Mouse (Mus musculus) T-helper 1 cell (primary cell): ENCODE results near the gene Man2a2.
"Not testable (repeated sequence)": the region's sequence is repeated elsewhere in the genome, so short reads cannot be mapped to it uniquely, and the experiment has no call there.

ENCODE experiments used
- in situ Hi-C: fragments of 300-600 bp; cut with MboI, MseI; formaldehyde crosslinking; loops from one replicate; pipeline ENCODE4 v1.15.1; 2025; ENCODE audit warnings: high pct_unique_total_duplicates

Gene Man2a2

GRCm38 (mm10) chr7:80339793-80340628 is 31.2 kb downstream of the Man2a2 start:
- in situ Hi-C loops = loop anchor here (5.0 kb wide), 1 partner anchor 37 kb away; no protein-coding TSS in a partner anchor

DNA sequence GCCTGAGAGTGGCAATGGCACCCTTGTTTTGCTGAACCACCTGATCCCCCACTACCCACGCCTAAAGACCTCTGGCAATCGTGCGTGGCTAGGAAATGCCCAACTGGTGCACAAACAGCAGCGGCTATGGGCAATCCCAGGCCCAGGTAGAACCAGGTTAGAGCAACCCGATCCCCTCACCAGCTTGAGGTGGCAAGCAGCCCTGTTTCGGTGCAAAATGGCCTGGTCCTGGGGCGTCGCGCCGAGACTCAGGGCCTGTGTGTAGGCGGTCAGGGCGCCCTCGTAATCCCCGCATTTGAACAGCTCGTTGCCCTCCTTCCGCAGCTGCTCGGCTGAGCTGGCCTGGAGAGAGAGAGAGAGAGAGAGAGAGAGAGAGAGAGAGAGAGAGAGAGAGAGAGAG is 31.8 kb downstream of the Man2a2 start:
- in situ Hi-C loops = loop anchor here (5.0 kb wide), 1 partner anchor 38 kb away; no protein-coding TSS in a partner anchor

- in situ Hi-C loops = loop anchor here (5.0 kb wide), 1 partner anchor 40 kb away; no protein-coding TSS in a partner anchor
Measured at GRCm38 (mm10) chr7:80336932-80337331, 34.2 kb downstream of the Man2a2 start.

GRCm38 (mm10) chr7:80334848-80335247 is 36.3 kb downstream of the Man2a2 start:
- in situ Hi-C loops = loop anchor here (5.0 kb wide), 1 partner anchor 42 kb away; no protein-coding TSS in a partner anchor

DNA sequence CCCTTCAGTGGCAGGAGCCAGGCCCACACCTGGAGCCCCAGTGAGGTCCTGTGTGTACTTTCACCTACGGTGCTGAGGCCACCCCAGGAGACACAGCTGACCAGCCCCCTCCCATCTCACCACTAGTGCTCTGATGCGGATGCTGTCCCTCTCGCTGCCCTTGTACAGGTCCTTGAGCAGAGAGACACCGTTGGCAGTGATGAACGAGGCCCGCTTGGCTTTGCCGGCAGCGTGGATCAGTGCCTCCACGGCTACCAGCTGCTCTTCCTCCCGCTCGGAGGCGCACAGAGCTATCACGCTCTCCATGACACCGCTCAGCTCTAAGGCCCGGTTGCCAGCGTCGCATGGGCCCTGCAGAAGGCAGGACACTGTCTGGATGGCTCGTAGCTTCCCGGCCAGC is 39.7 kb downstream of the Man2a2 start:
- in situ Hi-C loops = no loop called here

DNA sequence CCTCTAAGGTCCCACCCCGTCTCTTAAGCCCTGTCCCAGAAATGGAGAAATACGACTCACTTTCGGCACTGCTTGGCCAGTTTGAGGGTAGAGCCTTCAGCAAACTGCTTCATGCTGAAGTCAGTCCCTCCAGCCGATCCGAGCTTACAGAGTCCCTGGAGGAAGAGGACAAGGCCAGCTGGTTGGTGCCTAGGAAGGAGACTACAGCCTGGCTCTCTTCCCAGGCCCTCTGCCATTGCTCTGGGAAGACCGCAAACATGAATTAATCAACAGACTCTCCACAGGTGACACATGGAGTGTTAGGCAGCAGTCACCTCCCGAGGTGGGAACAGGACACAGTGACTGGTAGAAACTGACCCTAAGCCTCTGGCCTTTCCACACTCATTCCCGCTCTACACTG is 40.9 kb downstream of the Man2a2 start:
- in situ Hi-C loops = no loop called here

GRCm38 (mm10) chr7:80326076-80326475 is 45.1 kb downstream of the Man2a2 start:
- in situ Hi-C loops = no loop called here

GRCm38 (mm10) chr7:80325292-80325868 is 45.8 kb downstream of the Man2a2 start:
- in situ Hi-C loops = no loop called here

- in situ Hi-C loops = not testable (repeated sequence)
Measured at GRCm38 (mm10) chr7:80324816-80325119, 46.4 kb downstream of the Man2a2 start.

DNA sequence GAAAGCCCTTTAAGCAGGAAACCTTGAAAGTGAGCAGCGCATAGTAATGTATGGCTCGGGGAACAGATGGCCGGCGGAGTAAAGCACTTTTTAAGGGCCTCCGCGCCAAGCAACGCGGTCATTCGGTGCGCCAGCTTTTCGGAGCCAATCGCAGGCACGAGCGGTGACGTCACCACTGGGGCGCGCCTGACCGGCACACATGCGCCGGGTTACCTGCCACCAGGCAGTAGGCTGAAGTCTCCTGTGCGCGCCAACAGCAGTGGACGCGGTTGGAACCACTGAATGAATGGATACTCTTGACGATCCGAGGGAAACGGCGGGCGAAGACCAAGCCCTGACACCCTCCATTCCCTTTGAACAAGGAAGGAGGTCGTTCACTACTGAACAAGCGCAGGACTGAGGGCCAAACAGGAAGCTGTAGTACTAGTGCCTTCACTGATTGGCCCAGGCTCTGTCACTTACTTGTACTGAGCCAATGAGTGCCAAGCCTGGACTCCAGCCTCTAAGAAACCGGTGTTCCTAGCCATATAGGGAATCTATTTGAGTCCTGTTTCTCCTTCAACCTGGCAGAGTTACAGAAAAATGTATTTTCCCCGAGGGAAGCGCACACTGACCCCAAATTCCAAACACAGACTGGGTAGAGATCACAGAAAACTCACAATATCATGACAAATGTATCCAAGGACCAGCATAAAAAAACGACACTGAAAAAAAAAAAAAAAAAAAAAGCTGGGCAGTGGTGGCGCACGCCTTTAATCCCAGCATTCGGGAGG is 46.9 kb downstream of the Man2a2 start, which contains the start of gene Rccd1:
Rccd1 (minus strand) TSS at position 412 of the 773 bp plus-strand sequence.
- in situ Hi-C loops = no loop called here

DNA sequence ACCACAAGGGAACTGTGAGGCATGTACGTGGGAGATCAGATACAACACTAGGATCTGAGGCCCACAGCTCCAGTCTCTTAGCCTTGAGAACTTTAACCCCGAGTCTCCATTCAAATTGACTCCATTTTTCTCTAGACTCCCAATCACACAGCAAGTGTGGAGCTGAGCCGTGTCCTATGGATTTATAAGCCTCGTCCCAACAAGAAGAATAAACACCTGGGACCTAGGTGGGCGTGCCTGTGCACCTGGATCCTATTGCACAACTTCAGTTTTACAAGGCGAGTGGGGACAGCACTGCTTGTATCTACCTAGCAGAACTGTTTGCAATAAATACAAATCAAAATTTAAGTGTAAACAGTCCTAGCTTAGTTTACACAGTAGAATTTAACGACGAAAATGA is 47.8 kb downstream of the Man2a2 start:
- in situ Hi-C loops = no loop called here

DNA sequence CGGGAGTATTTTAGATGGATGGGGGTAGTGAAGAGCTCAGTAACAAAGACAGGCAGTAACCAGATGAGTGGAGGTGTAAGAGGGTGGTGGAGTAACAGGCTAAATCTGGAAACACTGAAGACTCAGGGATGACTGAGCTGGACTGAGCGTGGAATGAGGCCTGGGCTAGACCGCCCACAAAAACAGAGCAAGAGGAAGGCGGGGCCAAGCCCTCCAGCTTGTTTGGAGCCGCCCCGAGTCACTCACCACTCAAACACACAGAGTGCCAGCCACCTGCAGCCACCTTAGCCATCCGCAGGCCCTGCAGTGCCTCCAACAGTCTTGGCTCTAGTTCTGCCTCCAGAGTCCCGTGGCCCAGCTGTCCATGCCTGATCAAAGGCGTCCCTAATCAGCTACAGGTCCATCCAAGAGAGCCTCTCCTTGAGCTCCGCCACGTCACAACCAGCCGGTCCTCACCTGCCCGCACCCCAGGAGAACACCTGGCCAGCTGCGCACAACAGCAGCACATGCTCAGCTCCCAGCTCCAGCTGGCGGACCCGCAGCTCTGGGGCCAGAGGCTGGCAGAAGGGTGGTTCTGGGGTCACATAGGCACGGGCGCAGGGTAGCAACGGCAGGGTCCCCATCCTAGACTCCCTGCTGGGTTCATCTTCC is 51.2 kb downstream of the Man2a2 start:
- in situ Hi-C loops = no loop called here

GRCm38 (mm10) chr7:80318670-80319069 is 52.5 kb downstream of the Man2a2 start:
- in situ Hi-C loops = no loop called here

- in situ Hi-C loops = no loop called here
Measured at GRCm38 (mm10) chr7:80317439-80318115, 53.6 kb downstream of the Man2a2 start.

- in situ Hi-C loops = no loop called here
Measured at GRCm38 (mm10) chr7:80315733-80316132, 55.4 kb downstream of the Man2a2 start.

DNA sequence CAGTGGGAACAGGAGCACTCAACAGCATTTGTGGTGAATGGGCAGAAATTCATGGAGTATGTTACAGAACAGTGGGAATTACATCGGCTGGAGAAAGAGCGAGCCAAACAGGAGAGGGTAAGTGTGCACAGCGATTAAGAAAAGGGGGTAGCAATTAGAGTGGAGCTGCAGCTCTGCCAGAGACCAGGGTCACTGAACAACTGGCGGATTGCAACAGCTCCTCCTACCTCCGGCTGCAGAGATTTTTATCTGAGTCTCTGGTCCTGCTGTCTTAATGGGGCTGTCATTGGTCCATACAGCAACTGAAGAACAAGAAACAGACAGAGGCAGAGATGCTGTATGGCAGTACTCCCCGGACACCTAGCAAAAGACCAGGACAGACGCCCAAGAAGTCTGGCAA is 60.4 kb downstream of the Man2a2 start:
- in situ Hi-C loops = no loop called here

DNA sequence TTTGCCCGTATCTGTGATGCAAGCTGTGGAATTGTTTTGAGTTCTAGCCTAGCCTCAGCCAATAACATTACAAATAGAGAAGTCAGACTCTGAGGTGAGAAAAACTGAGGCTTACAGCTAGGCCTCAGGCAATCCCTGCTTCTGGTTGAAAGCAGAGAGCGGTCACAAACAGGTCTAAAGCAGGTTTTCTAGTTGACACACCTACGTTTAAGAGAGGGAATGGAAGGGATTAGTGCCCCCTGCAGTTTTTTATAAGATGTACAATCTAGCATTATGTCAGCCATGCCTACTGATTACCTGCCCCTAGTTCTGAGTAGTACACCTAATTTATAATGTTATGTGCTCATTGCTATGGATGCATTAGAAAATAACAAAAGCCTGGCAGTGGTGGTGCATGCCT is 63.4 kb downstream of the Man2a2 start:
- in situ Hi-C loops = no loop called here

DNA sequence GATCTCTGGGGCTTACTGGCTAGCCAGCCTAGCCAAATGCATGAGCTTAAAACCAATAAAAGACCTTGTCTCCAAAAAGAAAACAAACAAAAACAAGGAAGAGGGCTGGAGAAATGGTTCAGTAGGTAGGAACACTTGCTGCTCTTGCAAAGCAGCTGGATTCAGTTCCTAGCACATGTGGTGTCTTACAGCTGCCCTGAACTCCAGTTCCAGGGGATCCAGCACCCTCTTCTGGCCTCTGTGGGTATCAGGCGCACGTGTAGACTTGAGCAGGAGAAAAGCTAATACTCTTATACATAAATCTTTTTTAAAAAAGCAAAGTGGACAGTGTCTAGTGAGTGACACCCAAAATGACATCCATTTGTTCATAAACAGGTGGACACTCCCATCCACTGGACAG is 69.7 kb downstream of the Man2a2 start:
- in situ Hi-C loops = no loop called here

- in situ Hi-C loops = no loop called here
Measured at GRCm38 (mm10) chr7:80299568-80299967, 71.6 kb downstream of the Man2a2 start.
